Mouse (Mus musculus) liver, embryonic 15.5 days (tissue): ENCODE data around the gene Cox7a2l. TPM values are rescaled to one million over a fixed set of nuclear protein-coding genes. Genes with fewer than 3 reads are reported as not detected.
A peak's percentile ranks its signal among the peaks of the same experiment; 100 is the strongest.

Experiments
- ATAC-seq: fragments of 200-750 bp; cut with Nextera tagmentation; 2 replicates; pipeline ENCODE4 v1.8.0; 2017; ENCODE audit warnings: moderate number of reproducible peaks, mild to moderate bottlenecking, moderate library complexity; ENCODE audit not compliant: insufficient read depth
- H3K27ac ChIP-seq: fragments of 300-500 bp; sonication (generic); replicated peaks from 2 replicates; pipeline ENCODE4 v1.5.1; 2015; ENCODE audit warnings: mild to moderate bottlenecking, inconsistent platforms
- H3K27me3 ChIP-seq: fragments of 300-500 bp; sonication (generic); 2 replicates; pipeline ENCODE4 v1.6.1; 2015; ENCODE audit warnings: mild to moderate bottlenecking, inconsistent platforms
- H3K36me3 ChIP-seq: fragments of 300-500 bp; sonication (generic); replicated peaks from 2 replicates; pipeline ENCODE4 v1.6.1; 2015; ENCODE audit warnings: moderate library complexity, mild to moderate bottlenecking, inconsistent platforms
- H3K4me1 ChIP-seq: fragments of 300-500 bp; sonication (generic); replicated peaks from 2 replicates; pipeline ENCODE4 v1.6.1; 2015; ENCODE audit warnings: inconsistent platforms
- H3K4me2 ChIP-seq: fragments of 300-500 bp; sonication (generic); 2 replicates; pipeline ENCODE4 v1.6.1; 2015; ENCODE audit warnings: moderate library complexity, mild to moderate bottlenecking, inconsistent platforms
- H3K4me3 ChIP-seq: fragments of 300-500 bp; sonication (generic); replicated peaks from 2 replicates; pipeline ENCODE4 v1.5.1; 2015; ENCODE audit warnings: mild to moderate bottlenecking, inconsistent platforms
- H3K9ac ChIP-seq: fragments of 300-500 bp; sonication (generic); 2 replicates; pipeline ENCODE4 v1.6.1; 2015; ENCODE audit warnings: moderate library complexity, mild to moderate bottlenecking, inconsistent platforms
- H3K9me3 ChIP-seq: fragments of 300-500 bp; sonication (generic); replicated peaks from 2 replicates; pipeline ENCODE4 v1.6.1; 2016; ENCODE audit warnings: inconsistent platforms
- WGBS: fragments of 180-500 bp; shearing (Covaris S2); methylation state at CpG from one replicate; pipeline ENCODE4 v1.1.7; 2015; ENCODE audit warnings: mixed read lengths; ENCODE audit not compliant: insufficient replicate concordance; 5-methylcytosine and 5-hydroxymethylcytosine counted together
- polyA plus RNA-seq: library from polyadenylated mRNA; unstranded; fragments of >200 nt; fragmentation: Nextera tagmentation; extraction: Ambion mirVana; gene quantifications from 2 replicates; pipeline ENCODE4 v1.2.1, GENCODE M21; 2015

The Cox7a2l gene
- 59.8 and 61.9 TPM in 2 replicates for polyA plus RNA-seq

GRCm38 (mm10) chr17:83517280-83518015, at the start of gene Cox7a2l:
Gene Cox7a2l (minus strand): TSS chr17:83517330.
- Histone ChIP-seq H3K4me3 (no peak within 1 kb of the TSS), H3K27me3 (no peaks in the 10 kb centered on the region), H3K4me2 (no peak within 1 kb of the TSS), H3K27ac (no peak within 1 kb of the TSS), H3K9me3 (no peaks in the 10 kb centered on the region), H3K4me1 (peaks cover 23% of the 10 kb centered on the region), H3K36me3 (no peaks in the 10 kb centered on the region), H3K9ac (no peak within 1 kb of the TSS)
- no peak for ATAC-seq
- 81% methylated on average over 8 of the region's 8 CpGs for WGBS

GRCm38 (mm10) chr17:83565506-83565905, 48.4 kb upstream of the Cox7a2l start:
- Histone ChIP-seq H3K4me1 (peaks cover 47% of the 10 kb centered on the region), H3K27me3 (no peaks in the 10 kb centered on the region), H3K4me2 (no peak overlapping the region), H3K27ac (no peak overlapping the region), H3K9ac (no peak overlapping the region), H3K9me3 (no peaks in the 10 kb centered on the region), H3K36me3 (no peaks in the 10 kb centered on the region), H3K4me3 (no peak overlapping the region)
- 67% methylated on average over 4 of the region's 4 CpGs for WGBS
- ATAC-seq = no peak

GRCm38 (mm10) chr17:83564119-83564820, 47.1 kb upstream of the Cox7a2l start:
- peak overlapping the region; percentile 16; the same call in 1 of the 2 replicates for H3K4me2 ChIP-seq
- H3K27ac ChIP-seq = no peak overlapping the region
- peaks cover 47% of the 10 kb centered on the region for H3K4me1 ChIP-seq
- H3K9ac ChIP-seq = no peak overlapping the region
- H3K36me3 ChIP-seq = no peaks in the 10 kb centered on the region
- WGBS = 39% methylated on average over 12 of the region's 12 CpGs
- ATAC-seq = no peak
- H3K4me3 ChIP-seq = peak overlapping the region; percentile 2; the same call in 1 of the 2 replicates
- H3K9me3 ChIP-seq = no peaks in the 10 kb centered on the region
- no peaks in the 10 kb centered on the region for H3K27me3 ChIP-seq

- no peak overlapping the region for H3K27ac ChIP-seq
- H3K27me3 ChIP-seq = no peaks in the 10 kb centered on the region
- H3K4me3 ChIP-seq = peak overlapping the region; percentile 2; the same call in 1 of the 2 replicates
- H3K36me3 ChIP-seq = no peaks in the 10 kb centered on the region
- H3K9me3 ChIP-seq = no peaks in the 10 kb centered on the region
- WGBS = 37% methylated on average over 10 of the region's 10 CpGs
- H3K4me1 ChIP-seq = peaks cover 47% of the 10 kb centered on the region
- no peak overlapping the region for H3K9ac ChIP-seq
- ATAC-seq = no peak
- peak overlapping the region; percentile 16; the same call in 1 of the 2 replicates for H3K4me2 ChIP-seq
Measured at GRCm38 (mm10) chr17:83563703-83564111, 46.6 kb upstream of the Cox7a2l start.

- Histone ChIP-seq H3K27me3 (no peaks in the 10 kb centered on the region), H3K27ac (peak overlapping the region; percentile 85), H3K9ac (no peak overlapping the region), H3K9me3 (no peaks in the 10 kb centered on the region), H3K4me1 (peaks cover 44% of the 10 kb centered on the region), H3K4me3 (no peak overlapping the region), H3K36me3 (no peaks in the 10 kb centered on the region), H3K4me2 (peak overlapping the region; percentile 53)
- 61% methylated on average over 5 of the region's 5 CpGs for WGBS
- ATAC-seq = peak; percentile 95
Measured at GRCm38 (mm10) chr17:83562153-83563010, 45.3 kb upstream of the Cox7a2l start.

GRCm38 (mm10) chr17:83559081-83559480, 42.0 kb upstream of the Cox7a2l start:
- no peak for ATAC-seq
- no peaks in the 10 kb centered on the region for H3K9me3 ChIP-seq
- H3K27ac ChIP-seq = no peak overlapping the region
- H3K9ac ChIP-seq = no peak overlapping the region
- WGBS = 74% methylated on average over 8 of the region's 8 CpGs
- H3K4me2 ChIP-seq = no peak overlapping the region
- no peak overlapping the region for H3K4me3 ChIP-seq
- H3K36me3 ChIP-seq = no peaks in the 10 kb centered on the region
- peaks cover 32% of the 10 kb centered on the region for H3K4me1 ChIP-seq
- no peaks in the 10 kb centered on the region for H3K27me3 ChIP-seq

GRCm38 (mm10) chr17:83555836-83556235, 38.7 kb upstream of the Cox7a2l start:
- Histone ChIP-seq H3K9ac (no peak overlapping the region), H3K36me3 (no peaks in the 10 kb centered on the region), H3K4me3 (no peak overlapping the region), H3K4me1 (no peaks in the 10 kb centered on the region), H3K4me2 (no peak overlapping the region), H3K27me3 (no peaks in the 10 kb centered on the region), H3K9me3 (no peaks in the 10 kb centered on the region), H3K27ac (no peak overlapping the region)
- ATAC-seq = no peak
- WGBS = 60% methylated on average over 11 of the region's 11 CpGs

GRCm38 (mm10) chr17:83554997-83555396, 37.9 kb upstream of the Cox7a2l start:
- Histone ChIP-seq H3K27ac (no peak overlapping the region), H3K4me3 (no peak overlapping the region), H3K9ac (no peak overlapping the region), H3K4me2 (no peak overlapping the region), H3K4me1 (no peaks in the 10 kb centered on the region), H3K9me3 (no peaks in the 10 kb centered on the region), H3K27me3 (no peaks in the 10 kb centered on the region), H3K36me3 (no peaks in the 10 kb centered on the region)
- WGBS = 74% methylated on average over 7 of the region's 7 CpGs
- ATAC-seq = no peak

GRCm38 (mm10) chr17:83548501-83549233, 31.5 kb upstream of the Cox7a2l start:
- no peaks in the 10 kb centered on the region for H3K9me3 ChIP-seq
- peaks cover 61% of the 10 kb centered on the region for H3K27me3 ChIP-seq
- 22% methylated on average over 12 of the region's 12 CpGs for WGBS
- no peak for ATAC-seq
- H3K27ac ChIP-seq = no peak overlapping the region
- H3K4me3 ChIP-seq = no peak overlapping the region
- no peaks in the 10 kb centered on the region for H3K36me3 ChIP-seq
- H3K4me1 ChIP-seq = peaks cover 20% of the 10 kb centered on the region
- H3K4me2 ChIP-seq = no peak overlapping the region
- H3K9ac ChIP-seq = no peak overlapping the region

GRCm38 (mm10) chr17:83547145-83547544, 30.0 kb upstream of the Cox7a2l start:
- peaks cover 66% of the 10 kb centered on the region for H3K27me3 ChIP-seq
- no peak overlapping the region for H3K27ac ChIP-seq
- 63% methylated on average over 10 of the region's 10 CpGs for WGBS
- peaks cover 20% of the 10 kb centered on the region for H3K4me1 ChIP-seq
- H3K4me2 ChIP-seq = no peak overlapping the region
- H3K36me3 ChIP-seq = no peaks in the 10 kb centered on the region
- no peak overlapping the region for H3K4me3 ChIP-seq
- no peaks in the 10 kb centered on the region for H3K9me3 ChIP-seq
- H3K9ac ChIP-seq = no peak overlapping the region
- no peak for ATAC-seq
